Mouse (Mus musculus): Measurements from ENCODE around the gene Endov.

Gene Endov

GRCm38 (mm10) chr11:119516677-119517361, 25.7 kb downstream of the Endov start:
- peak in 1 of 2 experiments; percentile 46 for DNase-seq (ENCODE audit: low spot score in 2 of 2)

- DNase-seq (ENCODE audit: low spot score in 2 of 2) = no peak
These were observed 28.2 kb downstream of the Endov start for GRCm38 (mm10) chr11:119519387-119519786.

- DNase-seq (ENCODE audit: low spot score in 2 of 2) = no peak
These were observed 29.0 kb downstream of the Endov start for GRCm38 (mm10) chr11:119520005-119520712.

DNA sequence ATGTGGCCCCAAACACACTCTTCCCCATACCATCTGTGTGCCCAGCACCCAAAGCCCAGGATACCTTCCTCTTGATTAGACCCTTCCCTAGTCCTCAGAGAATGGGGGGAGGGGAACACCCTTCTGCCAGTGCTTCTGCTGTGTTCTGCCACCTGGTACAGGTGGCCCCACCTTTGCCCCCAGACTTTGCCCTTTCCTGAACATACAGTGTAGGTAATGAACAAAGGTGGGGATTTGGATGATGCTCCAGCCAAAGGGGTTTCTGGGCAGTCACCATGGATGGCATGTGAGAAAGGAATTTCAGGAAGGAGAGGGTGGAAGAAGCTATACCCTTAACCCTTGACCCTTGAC, 29.5 kb downstream of the Endov start:
- DNase-seq (ENCODE audit: low spot score in 2 of 2) = no peak

DNA sequence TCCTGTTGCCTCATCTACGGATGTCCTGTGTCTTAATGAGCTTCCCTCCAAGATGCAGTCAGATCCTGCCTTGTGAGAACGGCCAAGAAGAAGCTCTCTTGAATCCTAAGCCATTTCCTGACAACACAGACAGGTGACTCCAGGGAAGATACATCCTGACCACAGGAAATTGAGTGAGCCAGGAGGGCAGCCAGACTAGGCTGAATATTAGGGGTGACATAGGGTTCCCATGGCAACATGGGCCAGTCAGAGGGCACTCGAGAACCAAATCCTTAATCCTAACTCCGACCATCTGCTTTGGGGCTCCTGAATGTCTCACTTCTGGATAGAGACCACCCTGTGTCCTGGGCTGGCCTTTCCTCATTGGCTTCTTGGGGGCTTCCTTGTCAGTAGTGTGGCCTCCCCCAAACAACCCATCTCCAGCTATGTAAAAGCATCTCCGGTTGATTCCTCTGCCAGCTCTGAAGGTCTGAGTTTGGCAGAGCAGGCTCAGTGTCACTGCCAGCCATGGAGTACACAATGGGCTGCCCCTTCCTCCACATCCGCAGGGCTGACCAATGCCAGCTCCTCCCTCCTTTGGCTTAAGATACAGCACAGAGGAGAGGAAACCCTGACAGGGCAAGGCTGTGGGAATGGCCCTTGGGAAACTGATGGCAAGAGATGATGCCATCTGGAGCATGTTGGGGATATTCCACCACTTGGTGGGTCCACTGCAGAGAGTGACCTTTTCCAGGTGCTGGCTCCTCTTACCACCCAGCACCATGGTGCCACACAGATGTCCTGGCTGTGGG, 31.0 kb downstream of the Endov start:
- no peak for DNase-seq (ENCODE audit: low spot score in 2 of 2)

GRCm38 (mm10) chr11:119522779-119523178, 31.6 kb downstream of the Endov start:
- DNase-seq (ENCODE audit: low spot score in 2 of 2) = peak in 1 of 2 experiments; percentile 66

GRCm38 (mm10) chr11:119523392-119523791, 32.2 kb downstream of the Endov start:
- no peak for DNase-seq (ENCODE audit: low spot score in 2 of 2)

GRCm38 (mm10) chr11:119524545-119524949, 33.4 kb downstream of the Endov start:
- peak; percentile 93 for DNase-seq (ENCODE audit: low spot score in 2 of 2)

DNA sequence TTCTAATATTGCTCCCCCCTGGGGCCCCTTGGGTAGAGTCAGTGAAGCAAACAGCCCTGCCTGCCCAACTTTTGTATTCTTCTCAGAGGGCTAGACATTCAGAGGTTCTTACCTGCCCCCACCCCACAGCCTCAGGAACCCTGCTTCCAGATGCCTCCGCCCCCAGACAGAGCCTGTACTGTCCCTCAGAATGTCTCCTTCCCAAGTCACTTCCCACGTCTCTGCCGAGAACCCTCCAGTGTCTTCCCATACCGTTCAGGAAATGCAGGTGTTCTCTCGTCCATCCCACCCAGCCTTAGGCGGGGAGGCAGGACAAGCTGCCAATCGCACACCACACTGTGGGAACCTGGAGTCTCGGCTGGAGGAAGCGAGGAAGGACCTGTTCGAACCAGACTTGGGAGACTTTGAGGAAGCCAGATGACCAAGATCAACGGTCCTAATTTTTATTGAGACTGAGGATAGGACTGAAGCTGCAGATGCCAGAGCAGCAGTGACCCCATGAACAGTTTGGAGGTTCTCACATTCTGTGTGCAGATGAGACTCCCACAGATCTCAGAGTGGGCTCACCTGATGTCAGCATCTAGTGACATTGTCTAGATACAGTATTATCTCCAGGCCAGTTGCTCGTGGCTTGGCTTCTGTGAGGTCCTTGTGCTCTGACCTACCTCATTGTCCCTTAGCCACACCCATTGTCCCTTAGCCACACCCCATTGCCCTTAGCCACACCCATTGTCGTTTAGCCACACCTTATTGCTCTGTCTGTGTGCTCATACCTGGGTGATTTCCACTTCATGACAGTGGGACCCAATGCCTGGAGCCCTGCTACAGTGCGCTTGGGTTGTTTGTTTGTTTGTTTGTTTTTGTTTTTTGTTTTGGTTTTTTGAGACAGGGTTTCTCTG, 35.2 kb downstream of the Endov start:
- DNase-seq (ENCODE audit: low spot score in 2 of 2) = no peak

DNA sequence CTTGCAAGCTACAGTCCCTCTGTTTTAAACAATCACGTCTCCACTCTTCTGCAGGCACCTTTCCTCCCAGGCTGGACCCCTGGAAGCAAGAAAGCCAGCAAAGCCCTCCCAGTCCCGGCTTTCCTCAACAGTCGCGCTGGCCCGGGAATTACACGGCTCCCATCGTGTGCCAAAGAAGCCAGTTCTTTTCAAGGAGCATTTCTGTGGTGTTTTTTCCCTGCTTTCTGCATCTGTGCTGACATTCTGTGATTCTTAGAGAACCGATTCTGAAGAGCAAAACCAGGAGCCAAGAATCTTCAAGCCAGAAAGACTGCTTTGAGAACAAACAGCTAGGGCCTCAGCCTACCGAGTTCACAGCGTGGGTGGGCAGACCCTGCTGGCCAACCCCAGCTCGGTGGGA, 37.8 kb downstream of the Endov start:
- peak in 1 of 2 experiments; percentile 55 for DNase-seq (ENCODE audit: low spot score in 2 of 2)

DNA sequence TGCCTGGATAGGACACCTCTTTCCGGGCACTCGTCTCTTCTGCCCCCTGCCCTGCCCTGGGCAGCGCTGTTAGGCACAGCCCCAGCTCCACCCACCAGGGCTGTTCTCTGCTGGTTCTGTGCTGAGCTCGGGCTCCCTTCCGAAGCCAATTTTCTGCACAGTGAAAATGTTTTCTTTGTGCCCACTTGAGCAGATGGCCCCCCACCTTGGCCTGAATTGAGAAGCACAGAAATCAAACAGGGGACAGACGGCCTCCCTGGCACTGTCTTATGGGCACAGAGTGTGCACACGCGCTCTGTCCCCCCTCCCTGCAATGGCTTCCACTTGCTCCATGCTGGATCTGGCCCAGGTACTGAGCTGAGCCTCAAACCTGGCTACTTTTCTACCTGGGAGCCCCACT, 41.3 kb downstream of the Endov start:
- no peak for DNase-seq (ENCODE audit: low spot score in 2 of 2)

DNA sequence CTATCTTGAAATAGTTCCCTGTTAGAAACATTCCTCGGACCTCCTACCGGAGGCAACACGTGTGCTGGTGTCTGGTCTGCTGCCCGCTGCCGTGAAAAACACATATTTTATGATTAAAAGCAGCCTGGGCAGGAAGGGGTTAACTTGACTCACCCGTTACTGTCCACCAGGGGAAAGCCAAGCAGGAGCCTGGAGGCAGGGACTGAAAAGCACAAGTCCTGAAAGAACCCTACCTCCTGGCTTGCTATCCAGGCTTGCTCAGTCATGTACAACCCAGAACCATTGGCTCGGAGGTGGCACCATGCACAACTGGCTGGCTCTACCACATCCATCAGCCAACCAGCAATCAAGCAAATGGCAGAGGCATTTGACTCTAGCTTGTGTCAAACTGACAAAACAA, 42.6 kb downstream of the Endov start:
- no peak for DNase-seq (ENCODE audit: low spot score in 2 of 2)

DNA sequence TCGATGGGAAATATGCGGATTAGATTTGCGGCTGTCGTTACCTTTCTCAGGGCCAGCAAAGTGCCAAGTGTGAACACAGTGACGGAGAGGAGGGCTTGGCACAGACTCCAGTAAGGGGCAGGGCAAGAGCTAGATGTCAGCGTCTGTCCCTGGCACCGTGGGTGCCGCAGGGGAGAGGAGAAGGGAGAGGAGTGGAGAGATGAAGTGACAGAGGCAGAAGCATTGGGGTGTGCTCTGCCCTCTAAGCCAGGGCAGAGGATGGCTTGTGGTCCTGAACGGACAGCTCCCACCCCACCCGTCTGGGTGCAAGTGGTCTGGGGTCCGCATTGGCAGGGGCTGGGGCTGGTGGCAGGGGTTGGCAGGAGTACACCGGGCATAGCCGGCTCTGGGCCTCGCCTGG, 48.8 kb downstream of the Endov start:
- no peak for DNase-seq (ENCODE audit: low spot score in 2 of 2)

DNA sequence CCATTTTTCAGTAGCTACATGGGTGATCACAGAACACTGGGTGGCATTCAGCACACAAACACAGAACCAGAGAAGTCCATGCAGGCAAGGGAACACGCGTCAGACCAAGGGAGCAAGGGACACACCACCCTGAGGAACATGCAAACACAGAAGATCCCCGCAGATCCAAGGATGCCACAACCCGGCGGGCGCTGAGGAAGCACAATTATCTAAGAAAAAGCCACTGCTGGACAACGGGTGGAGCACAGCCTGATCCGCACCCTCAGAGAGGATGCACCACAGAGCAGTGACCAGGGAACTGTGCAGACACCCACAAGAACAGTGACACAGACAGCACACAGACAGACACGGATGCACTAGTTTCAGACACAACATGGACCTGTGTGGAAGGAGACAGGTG, 49.4 kb downstream of the Endov start:
- no peak for DNase-seq (ENCODE audit: low spot score in 2 of 2)

DNA sequence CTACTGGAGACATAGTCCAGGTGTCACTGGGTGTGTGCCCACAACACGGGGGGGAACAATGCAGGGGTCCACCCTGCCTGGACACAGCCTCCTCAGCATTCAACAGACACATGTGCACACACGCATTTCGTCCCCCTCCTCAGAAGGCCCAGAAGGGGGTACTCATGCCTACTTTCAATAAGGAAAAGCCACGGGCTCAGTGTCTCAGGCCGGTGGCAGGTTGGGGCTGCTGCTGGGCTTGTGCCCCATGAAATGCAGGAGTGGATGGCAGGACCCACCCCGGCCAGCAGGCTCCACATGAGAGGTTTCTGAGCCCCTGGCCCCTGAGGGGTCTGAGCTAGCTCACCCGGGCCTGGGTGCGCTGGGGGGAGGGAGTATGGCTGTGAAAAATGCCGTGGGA, 49.9 kb downstream of the Endov start:
- peak in 1 of 2 experiments; percentile 34 for DNase-seq (ENCODE audit: low spot score in 2 of 2)

DNA sequence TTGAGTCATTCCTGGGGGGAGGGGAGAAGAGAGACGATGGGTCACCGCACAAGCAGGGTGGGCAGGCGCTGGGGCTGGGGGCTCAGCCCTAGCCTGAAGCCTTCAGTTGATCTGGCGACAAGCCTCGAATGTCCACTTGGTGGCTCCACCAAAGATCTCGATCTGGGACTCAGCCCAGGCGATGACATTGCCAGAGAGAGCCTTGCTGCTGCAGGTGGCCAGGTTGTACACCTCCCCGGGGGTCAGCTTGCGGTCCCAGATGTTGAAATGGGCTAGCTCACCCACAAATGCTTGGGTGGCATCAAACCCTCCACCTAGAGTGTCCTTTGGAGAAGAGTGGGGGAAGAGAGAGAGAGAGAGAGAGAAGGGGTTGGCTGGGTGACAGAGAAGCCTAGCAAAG, 51.2 kb downstream of the Endov start:
- peak in 1 of 2 experiments; percentile 38 for DNase-seq (ENCODE audit: low spot score in 2 of 2)

DNA sequence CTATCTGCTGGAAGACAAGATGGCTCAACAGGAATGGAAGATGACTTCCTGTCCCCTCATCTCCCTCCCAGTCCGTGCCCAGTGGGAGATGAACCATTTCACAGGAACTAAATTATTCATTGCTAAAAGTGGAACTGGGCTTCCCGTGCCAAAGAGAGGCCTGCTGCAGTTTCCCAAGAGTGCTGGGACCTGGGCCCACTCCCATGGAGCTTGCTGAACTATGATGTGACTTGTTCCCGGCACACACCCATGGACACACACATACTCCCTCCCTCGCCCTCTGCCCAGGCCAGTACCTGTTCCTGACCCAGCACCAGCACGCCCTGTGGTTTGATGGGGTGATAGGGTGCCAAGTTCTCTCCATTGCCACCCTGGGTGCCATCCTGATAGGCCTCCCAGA, 51.7 kb downstream of the Endov start:
- DNase-seq (ENCODE audit: low spot score in 2 of 2) = peak in 1 of 2 experiments; percentile 38

DNA sequence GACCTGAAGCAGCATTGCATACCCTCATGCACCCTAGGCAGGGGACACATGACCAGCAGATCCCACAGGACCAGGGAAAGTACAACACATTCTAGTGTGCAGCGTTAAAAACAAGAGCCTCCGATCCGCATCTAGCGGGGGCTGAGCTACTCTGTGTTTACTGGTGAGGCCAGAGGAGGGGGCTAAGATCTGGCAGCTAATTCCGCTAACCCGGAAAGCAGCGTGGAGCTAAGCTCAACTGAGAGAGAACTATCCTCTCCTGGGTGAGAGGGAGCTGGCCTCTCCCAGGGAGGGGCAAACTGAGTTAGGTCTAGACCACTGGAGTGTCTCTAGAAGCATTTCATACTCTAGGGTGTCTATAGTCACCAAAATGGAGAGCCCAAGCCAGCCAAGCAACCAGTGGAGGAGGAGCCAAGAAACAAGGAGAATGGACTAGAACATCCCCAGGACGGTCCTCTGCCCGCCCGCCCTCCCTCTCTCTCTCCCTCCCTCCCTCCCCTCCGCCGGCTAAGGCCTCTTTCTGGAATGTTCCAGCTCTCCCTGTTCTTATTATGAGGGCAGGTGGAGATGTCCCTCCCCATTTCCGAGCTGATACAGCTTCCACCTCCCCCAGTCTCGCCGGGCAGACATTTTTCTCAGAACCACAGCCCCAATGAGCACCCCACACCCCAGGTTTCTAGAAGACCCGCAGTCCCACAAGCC, 52.8 kb downstream of the Endov start:
- DNase-seq (ENCODE audit: low spot score in 2 of 2) = no peak

- peak in 1 of 2 experiments; percentile 44 for DNase-seq (ENCODE audit: low spot score in 2 of 2)
These were observed 53.5 kb downstream of the Endov start for GRCm38 (mm10) chr11:119544518-119545105.

GRCm38 (mm10) chr11:119545281-119545680, 54.1 kb downstream of the Endov start:
- no peak for DNase-seq (ENCODE audit: low spot score in 2 of 2)
